Mouse (Mus musculus) hindbrain, embryonic 15.5 days (tissue): ENCODE measurements around the gene Wfikkn2. TPM values are rescaled to one million over a fixed set of nuclear protein-coding genes. Genes with fewer than 3 reads are reported as not detected.
"Not testable (repeated sequence)": the region's sequence is repeated elsewhere in the genome, so short reads cannot be mapped to it uniquely, and the experiment has no call there.

Experiments used
- ATAC-seq: fragments of 200-750 bp; cut with Nextera tagmentation; 2 replicates; pipeline ENCODE4 v1.8.0; 2017; ENCODE audit warnings: low read depth, moderate number of reproducible peaks, moderate TSS enrichment; ENCODE audit not compliant: low FRiP score
- H3K27ac ChIP-seq: fragments of 300-500 bp; sonication (generic); replicated peaks from 2 replicates; pipeline ENCODE4 v1.5.1; 2015; ENCODE audit warnings: mild to moderate bottlenecking, inconsistent platforms
- H3K27me3 ChIP-seq: fragments of 300-500 bp; sonication (generic); 2 replicates; pipeline ENCODE4 v1.6.1; 2015; ENCODE audit warnings: control low read depth, inconsistent platforms
- H3K36me3 ChIP-seq: fragments of 300-500 bp; sonication (generic); 2 replicates; pipeline ENCODE4 v1.6.1; 2015; ENCODE audit warnings: control low read depth, inconsistent platforms
- H3K4me1 ChIP-seq: fragments of 300-500 bp; sonication (generic); replicated peaks from 2 replicates; pipeline ENCODE4 v1.6.1; 2015; ENCODE audit warnings: control low read depth, inconsistent platforms
- H3K4me2 ChIP-seq: fragments of 300-500 bp; sonication (generic); 2 replicates; pipeline ENCODE4 v1.6.1; 2015; ENCODE audit warnings: moderate library complexity, mild to moderate bottlenecking, inconsistent platforms
- H3K4me3 ChIP-seq: fragments of 300-500 bp; sonication (generic); 2 replicates; pipeline ENCODE4 v1.5.1; 2015; ENCODE audit warnings: mild to moderate bottlenecking, inconsistent platforms
- H3K9ac ChIP-seq: fragments of 300-500 bp; sonication (generic); 2 replicates; pipeline ENCODE4 v1.6.1; 2015; ENCODE audit warnings: inconsistent platforms
- H3K9me3 ChIP-seq: fragments of 300-500 bp; sonication (generic); 2 replicates; pipeline ENCODE4 v1.6.1; 2016; ENCODE audit warnings: control low read depth, inconsistent platforms
- WGBS: fragments of 180-500 bp; shearing (Covaris S2); methylation state at CpG from one replicate; pipeline ENCODE4 v1.1.7; 2015; 5-methylcytosine and 5-hydroxymethylcytosine counted together
- polyA plus RNA-seq: library from polyadenylated mRNA; unstranded; fragments of >200 nt; fragmentation: Nextera tagmentation; extraction: Ambion mirVana; gene quantifications from 2 replicates; pipeline ENCODE4 v1.2.1, GENCODE M21; 2015

The Wfikkn2 gene
- polyA plus RNA-seq, 1 experiment from 2014 or later: 7.9 TPM

GRCm38 (mm10) chr11:94275226-94275625 lies 29.4 kb upstream of the Wfikkn2 start:
- Histone ChIP-seq H3K27me3 (no peaks in the 10 kb centered on the region), H3K4me3 (no peak overlapping the region), H3K27ac (no peak overlapping the region), H3K36me3 (no peaks in the 10 kb centered on the region), H3K9ac (no peak overlapping the region), H3K9me3 (no peaks in the 10 kb centered on the region), H3K4me2 (no peak overlapping the region), H3K4me1 (peaks cover 13% of the 10 kb centered on the region)
- ATAC-seq: no peak
- 83% methylated on average over 7 of the region's 7 CpGs for WGBS

GRCm38 (mm10) chr11:94274206-94274867 lies 28.5 kb upstream of the Wfikkn2 start:
- Histone ChIP-seq H3K4me2 (no peak overlapping the region), H3K27me3 (no peaks in the 10 kb centered on the region), H3K27ac (no peak overlapping the region), H3K9ac (no peak overlapping the region), H3K9me3 (no peaks in the 10 kb centered on the region), H3K36me3 (no peaks in the 10 kb centered on the region), H3K4me3 (no peak overlapping the region), H3K4me1 (peaks cover 13% of the 10 kb centered on the region)
- ATAC-seq: no peak
- WGBS: 91% methylated on average over 10 of the region's 10 CpGs

GRCm38 (mm10) chr11:94272960-94273927 lies 27.4 kb upstream of the Wfikkn2 start:
- Histone ChIP-seq H3K4me3 (no peak overlapping the region), H3K4me1 (peaks cover 13% of the 10 kb centered on the region), H3K9me3 (no peaks in the 10 kb centered on the region), H3K4me2 (no peak overlapping the region), H3K27me3 (no peaks in the 10 kb centered on the region), H3K9ac (no peak overlapping the region), H3K27ac (no peak overlapping the region), H3K36me3 (no peaks in the 10 kb centered on the region)
- WGBS: 89% methylated on average over 21 of the region's 21 CpGs
- ATAC-seq: no peak

- 96% methylated on average over 2 of the region's 2 CpGs for WGBS
- no peak overlapping the region for H3K27ac ChIP-seq
- no peaks in the 10 kb centered on the region for H3K27me3 ChIP-seq
- no peak overlapping the region for H3K4me2 ChIP-seq
- H3K4me3 ChIP-seq: no peak overlapping the region
- no peaks in the 10 kb centered on the region for H3K36me3 ChIP-seq
- ATAC-seq: no peak
- H3K9ac ChIP-seq: no peak overlapping the region
- H3K4me1 ChIP-seq: no peaks in the 10 kb centered on the region; the same call in 1 of the 2 replicates
- no peaks in the 10 kb centered on the region for H3K9me3 ChIP-seq
Measured at GRCm38 (mm10) chr11:94271015-94271414, 25.2 kb upstream of the Wfikkn2 start.

- no peak for ATAC-seq
- H3K4me3 ChIP-seq: no peak overlapping the region
- no peaks in the 10 kb centered on the region for H3K9me3 ChIP-seq
- no peaks in the 10 kb centered on the region for H3K27me3 ChIP-seq
- peaks cover 5% of the 10 kb centered on the region; the same call in 1 of the 2 replicates for H3K4me1 ChIP-seq
- H3K36me3 ChIP-seq: no peaks in the 10 kb centered on the region
- 95% methylated on average over 7 of the region's 7 CpGs for WGBS
- H3K27ac ChIP-seq: no peak overlapping the region
- H3K4me2 ChIP-seq: no peak overlapping the region
- no peak overlapping the region for H3K9ac ChIP-seq
Measured at GRCm38 (mm10) chr11:94269906-94270305, 24.1 kb upstream of the Wfikkn2 start.

- no peaks in the 10 kb centered on the region for H3K9me3 ChIP-seq
- H3K36me3 ChIP-seq: no peaks in the 10 kb centered on the region
- no peak overlapping the region for H3K27ac ChIP-seq
- H3K9ac ChIP-seq: no peak overlapping the region
- H3K27me3 ChIP-seq: no peaks in the 10 kb centered on the region
- H3K4me3 ChIP-seq: no peak overlapping the region
- no peak for ATAC-seq
- H3K4me1 ChIP-seq: peaks cover 5% of the 10 kb centered on the region; the same call in 1 of the 2 replicates
- no peak overlapping the region for H3K4me2 ChIP-seq
Measured at GRCm38 (mm10) chr11:94268761-94269160, 23.0 kb upstream of the Wfikkn2 start.

- 85% methylated on average over 3 of the region's 3 CpGs for WGBS
- H3K27ac ChIP-seq, H3K27me3 ChIP-seq, H3K4me1 ChIP-seq, ATAC-seq, H3K4me3 ChIP-seq, H3K36me3 ChIP-seq, H3K4me2 ChIP-seq, H3K9ac ChIP-seq, H3K9me3 ChIP-seq: not testable (repeated sequence)
Measured at GRCm38 (mm10) chr11:94266155-94266554, 20.4 kb upstream of the Wfikkn2 start.

- Histone ChIP-seq H3K27me3 (no peaks in the 10 kb centered on the region), H3K27ac (no peak overlapping the region), H3K9me3 (no peaks in the 10 kb centered on the region), H3K4me1 (peaks cover 5% of the 10 kb centered on the region; the same call in 1 of the 2 replicates), H3K9ac (0 out of 2 replicates have a peak overlapping the region, but pooled peaks have one; percentile 2), H3K4me3 (peak overlapping the region; percentile 28), H3K4me2 (peak overlapping the region; percentile 55), H3K36me3 (no peaks in the 10 kb centered on the region)
- WGBS: under 1% methylated on average over 18 of the region's 18 CpGs
- ATAC-seq: peak; percentile 67; the same call in 1 of the 2 replicates
Measured at GRCm38 (mm10) chr11:94265134-94265785, 19.5 kb upstream of the Wfikkn2 start.

- H3K4me2 ChIP-seq: no peak overlapping the region
- no peak for ATAC-seq
- no peak overlapping the region for H3K9ac ChIP-seq
- H3K4me3 ChIP-seq: no peak overlapping the region
- H3K36me3 ChIP-seq: no peaks in the 10 kb centered on the region
- no peak overlapping the region for H3K27ac ChIP-seq
- 71% methylated on average over 6 of the region's 6 CpGs for WGBS
- H3K9me3 ChIP-seq: no peaks in the 10 kb centered on the region
- H3K27me3 ChIP-seq: no peaks in the 10 kb centered on the region
- H3K4me1 ChIP-seq: peaks cover 5% of the 10 kb centered on the region; the same call in 1 of the 2 replicates
Measured at GRCm38 (mm10) chr11:94261585-94262370, 16.0 kb upstream of the Wfikkn2 start.

GRCm38 (mm10) chr11:94259814-94260213 lies 14.0 kb upstream of the Wfikkn2 start:
- no peak for ATAC-seq
- H3K27me3 ChIP-seq: no peaks in the 10 kb centered on the region
- WGBS: 54% methylated on average over 4 of the region's 4 CpGs
- no peak overlapping the region for H3K4me3 ChIP-seq
- no peaks in the 10 kb centered on the region for H3K9me3 ChIP-seq
- no peak overlapping the region for H3K9ac ChIP-seq
- no peak overlapping the region for H3K27ac ChIP-seq
- H3K4me1 ChIP-seq: peaks cover 1% of the 10 kb centered on the region; the same call in 1 of the 2 replicates
- H3K4me2 ChIP-seq: no peak overlapping the region
- H3K36me3 ChIP-seq: no peaks in the 10 kb centered on the region

- WGBS: 66% methylated on average over 14 of the region's 14 CpGs
- no peak overlapping the region for H3K27ac ChIP-seq
- H3K4me1 ChIP-seq: peaks cover 3% of the 10 kb centered on the region; the same call in 1 of the 2 replicates
- H3K4me2 ChIP-seq: no peak overlapping the region
- no peaks in the 10 kb centered on the region for H3K9me3 ChIP-seq
- H3K27me3 ChIP-seq: no peaks in the 10 kb centered on the region
- no peak overlapping the region for H3K9ac ChIP-seq
- ATAC-seq: no peak
- no peaks in the 10 kb centered on the region for H3K36me3 ChIP-seq
- H3K4me3 ChIP-seq: no peak overlapping the region
Measured at GRCm38 (mm10) chr11:94257987-94258386, 12.2 kb upstream of the Wfikkn2 start.
